ENCODE assay signal across 8 mouse cellular contexts in genomic region chr17:56036901-56037287, GRCm38 (mm10). TPM values are rescaled to one million over a fixed set of nuclear protein-coding genes. Genes with fewer than 3 reads are reported as not detected.
A peak's percentile ranks its signal among the peaks of the same experiment; 100 is the strongest.
DNase-seq lines count a peak whose midpoint lies in the region; ATAC-seq and TF ChIP-seq lines count a peak whose summit lies in the region.

No protein-coding gene starts in this region.

- H3K9me3 ChIP-seq in lung, embryonic 14.5 days (ENCODE audit: low read depth, low read length), result no peaks in the 10 kb centered on the region
- H3K9me3 ChIP-seq in intestine, embryonic 16.5 days (ENCODE audit: control insufficient read depth, low read length), result no peaks in the 10 kb centered on the region
- H3K9me3 ChIP-seq in neural tube, embryonic 13.5 days, result no peaks in the 10 kb centered on the region

- peak overlapping the region; percentile 74 for H3K4me2 ChIP-seq in lung, embryonic 14.5 days
- peak overlapping the region; percentile 54 for H3K4me2 ChIP-seq in intestine, embryonic 16.5 days (ENCODE audit: low read depth, low read length)
- peak overlapping the region; percentile 67 for H3K4me2 ChIP-seq in neural tube, embryonic 13.5 days

- peaks cover 25% of the 10 kb centered on the region for H3K36me3 ChIP-seq in lung, embryonic 14.5 days (ENCODE audit: insufficient read depth)
- peaks cover 4% of the 10 kb centered on the region; the same call in 1 of the 2 replicates for H3K36me3 ChIP-seq in intestine, embryonic 16.5 days (ENCODE audit: control insufficient read depth, insufficient read depth, low read length)
- peaks cover 21% of the 10 kb centered on the region for H3K36me3 ChIP-seq in neural tube, embryonic 13.5 days

- H3K27ac ChIP-seq in lung, embryonic 14.5 days (ENCODE audit: low read depth), result no peak overlapping the region; the same call in 1 of the 2 replicates
- H3K27ac ChIP-seq in embryonic fibroblast, embryonic 13.5 days (ENCODE audit: insufficient read depth, low read length), result no peak overlapping the region
- peak overlapping the region; percentile 29; the same call in 1 of the 2 replicates for H3K27ac ChIP-seq in intestine, embryonic 16.5 days (ENCODE audit: low read length)
- 0 out of 2 replicates have a peak overlapping the region, but pooled peaks have one; percentile 3 for H3K27ac ChIP-seq in neural tube, embryonic 13.5 days (replicated peaks)

- no peak for TF ChIP-seq POLR2A in embryonic fibroblast, embryonic 13.5 days (IDR thresholded peaks at IDR 0.05; ENCODE audit: low read depth, low read length)

- 34% methylated on average over 13 of the region's 13 CpGs for WGBS in lung, embryonic 14.5 days
- WGBS in intestine, embryonic 16.5 days, result 36% methylated on average over 13 of the region's 13 CpGs
- 40% methylated on average over 13 of the region's 13 CpGs for WGBS in neural tube, embryonic 13.5 days

- no peaks in the 10 kb centered on the region for H3K27me3 ChIP-seq in lung, embryonic 14.5 days (ENCODE audit: insufficient read depth, low read length)
- H3K27me3 ChIP-seq in intestine, embryonic 16.5 days (replicated peaks; ENCODE audit: control insufficient read depth, insufficient read depth, low read length), result no peaks in the 10 kb centered on the region
- H3K27me3 ChIP-seq in neural tube, embryonic 13.5 days, result no peaks in the 10 kb centered on the region

- H3K4me1 ChIP-seq in lung, embryonic 14.5 days (ENCODE audit: insufficient read depth), result peaks cover 18% of the 10 kb centered on the region
- peaks cover 9% of the 10 kb centered on the region for H3K4me1 ChIP-seq in embryonic fibroblast, embryonic 13.5 days (ENCODE audit: control insufficient read depth, insufficient read depth, low read length)
- H3K4me1 ChIP-seq in intestine, embryonic 16.5 days (ENCODE audit: control insufficient read depth, insufficient read depth, low read length), result peaks cover 44% of the 10 kb centered on the region
- H3K4me1 ChIP-seq in neural tube, embryonic 13.5 days (replicated peaks), result peaks cover 58% of the 10 kb centered on the region

- peak overlapping the region; percentile 93 for H3K4me3 ChIP-seq in lung, embryonic 14.5 days (ENCODE audit: low read depth, low read length)
- peak overlapping the region; percentile 29 for H3K4me3 ChIP-seq in embryonic fibroblast, embryonic 13.5 days (ENCODE audit: insufficient read depth, low read length)
- H3K4me3 ChIP-seq in intestine, embryonic 16.5 days (ENCODE audit: low read length), result peak overlapping the region; percentile 40
- H3K4me3 ChIP-seq in neural tube, embryonic 13.5 days, result peak overlapping the region; percentile 21

- ATAC-seq in lung, embryonic 14.5 days (ENCODE audit: insufficient read depth), result peak; percentile 7
- ATAC-seq in intestine, embryonic 16.5 days, result peak; percentile 2; the same call in 1 of the 2 replicates
- ATAC-seq in neural tube, embryonic 13.5 days (ENCODE audit: low read depth), result peak; percentile 47

- TF ChIP-seq CTCF in lung, embryonic 14.5 days (IDR thresholded peaks at IDR 0.05; ENCODE audit: low read depth), result no peak
- no peak for TF ChIP-seq CTCF in embryonic fibroblast, embryonic 13.5 days (IDR thresholded peaks at IDR 0.05; ENCODE audit: borderline replicate concordance, insufficient read depth, low read length)

- DNase-seq in lung, embryonic 14.5 days, result no peak
- no peak for DNase-seq in lung, postnatal 25 days (ENCODE audit: low spot score)
- no peak for DNase-seq in left cerebral cortex, postnatal 4 days
- DNase-seq in gastrocnemius, postnatal 36 days, result no peak
- DNase-seq in right cerebral cortex, postnatal 36 days (ENCODE audit: low spot score in 2 of 2), result no peak

- intact Hi-C loops in left cerebral cortex, postnatal 4 days (cut with DNase I), result no loop called here
- intact Hi-C loops in gastrocnemius, postnatal 36 days (cut with DNase I), result loop anchor here (5.0 kb wide), 1 partner anchor 35 kb away; no protein-coding TSS in a partner anchor

- peak overlapping the region; percentile 45 for H3K9ac ChIP-seq in lung, embryonic 14.5 days
- H3K9ac ChIP-seq in intestine, embryonic 16.5 days (ENCODE audit: low read depth, low read length), result peak overlapping the region; percentile 62
- H3K9ac ChIP-seq in neural tube, embryonic 13.5 days, result peak overlapping the region; percentile 10; the same call in 1 of the 2 replicates

RNA-seq across cellular contexts. Expression of gene Sh3gl1, which starts 0.5 kb away (rescaled TPM):
- polyA plus RNA-seq in lung, embryonic 14.5 days (2014; fragmentation: Nextera tagmentation; extraction: Ambion mirVana), result 154 and 160 TPM in 2 replicates
- polyA plus RNA-seq in embryonic fibroblast, embryonic 13.5 days (2011; ENCODE audit: insufficient read length, low read depth, missing spikeins), result 89.5 and 105 TPM in 2 replicates
- polyA plus RNA-seq in intestine, embryonic 16.5 days (2015; fragmentation: Nextera tagmentation; extraction: Ambion mirVana), result 120 and 131 TPM in 2 replicates
- polyA plus RNA-seq in neural tube, embryonic 13.5 days (2015; fragmentation: Nextera tagmentation; extraction: Ambion mirVana), result 112 and 114 TPM in 2 replicates
- total RNA-seq in left cerebral cortex, postnatal 4 days (2021), result 10 to 100 TPM; 53.6 to 55.3 TPM
- 10 to 100 TPM in 1 of 2 experiments, 1 to 10 TPM in 1; 9.9 to 10.6 TPM for total RNA-seq in gastrocnemius, postnatal 36 days (2021)

RNA-seq across cellular contexts. Expression of gene Chaf1a, which starts 3.3 kb away (rescaled TPM):
- polyA plus RNA-seq in lung, embryonic 14.5 days (2014; fragmentation: Nextera tagmentation; extraction: Ambion mirVana), result 28.0 and 30.4 TPM in 2 replicates
- 13.3 and 13.9 TPM in 2 replicates for polyA plus RNA-seq in embryonic fibroblast, embryonic 13.5 days (2011; ENCODE audit: insufficient read length, low read depth, missing spikeins)
- 15.6 and 16.7 TPM in 2 replicates for polyA plus RNA-seq in intestine, embryonic 16.5 days (2015; fragmentation: Nextera tagmentation; extraction: Ambion mirVana)
- polyA plus RNA-seq in neural tube, embryonic 13.5 days (2015; fragmentation: Nextera tagmentation; extraction: Ambion mirVana), result 6.3 and 8.0 TPM in 2 replicates
- total RNA-seq in left cerebral cortex, postnatal 4 days (2021), result 1 to 10 TPM; 6.8 to 8.8 TPM
- 1 to 10 TPM; 1.3 to 1.4 TPM for total RNA-seq in gastrocnemius, postnatal 36 days (2021)

RNA-seq across cellular contexts. Expression of gene Mpnd, which starts 31.4 kb away (rescaled TPM):
- 127 TPM in 2 replicates for polyA plus RNA-seq in lung, embryonic 14.5 days (2014; fragmentation: Nextera tagmentation; extraction: Ambion mirVana)
- polyA plus RNA-seq in embryonic fibroblast, embryonic 13.5 days (2011; ENCODE audit: insufficient read length, low read depth, missing spikeins), result 45.3 and 51.1 TPM in 2 replicates
- polyA plus RNA-seq in intestine, embryonic 16.5 days (2015; fragmentation: Nextera tagmentation; extraction: Ambion mirVana), result 77.5 and 80.8 TPM in 2 replicates
- polyA plus RNA-seq in neural tube, embryonic 13.5 days (2015; fragmentation: Nextera tagmentation; extraction: Ambion mirVana), result 156 and 174 TPM in 2 replicates
- total RNA-seq in left cerebral cortex, postnatal 4 days (2021), result 100 to 1,000 TPM in 1 of 2 experiments, 10 to 100 TPM in 1; 92.6 to 121 TPM
- 10 to 100 TPM; 40.6 to 50.2 TPM for total RNA-seq in gastrocnemius, postnatal 36 days (2021)

RNA-seq across cellular contexts. Expression of gene Stap2, which starts 31.5 kb away (rescaled TPM):
- 14.4 and 14.9 TPM in 2 replicates for polyA plus RNA-seq in lung, embryonic 14.5 days (2014; fragmentation: Nextera tagmentation; extraction: Ambion mirVana)
- 0.35 and 0.58 TPM in 2 replicates for polyA plus RNA-seq in embryonic fibroblast, embryonic 13.5 days (2011; ENCODE audit: insufficient read length, low read depth, missing spikeins)
- polyA plus RNA-seq in intestine, embryonic 16.5 days (2015; fragmentation: Nextera tagmentation; extraction: Ambion mirVana), result 65.6 and 79.6 TPM in 2 replicates
- 6.4 and 7.4 TPM in 2 replicates for polyA plus RNA-seq in neural tube, embryonic 13.5 days (2015; fragmentation: Nextera tagmentation; extraction: Ambion mirVana)
- total RNA-seq in left cerebral cortex, postnatal 4 days (2021), result 1 to 10 TPM; 3.8 to 4.6 TPM
- total RNA-seq in gastrocnemius, postnatal 36 days (2021), result 1 to 10 TPM; 2.5 to 3.0 TPM

RNA-seq across cellular contexts. Expression of gene Ubxn6, which starts 37.9 kb away (rescaled TPM):
- 30.5 and 31.3 TPM in 2 replicates for polyA plus RNA-seq in lung, embryonic 14.5 days (2014; fragmentation: Nextera tagmentation; extraction: Ambion mirVana)
- polyA plus RNA-seq in embryonic fibroblast, embryonic 13.5 days (2011; ENCODE audit: insufficient read length, low read depth, missing spikeins), result 35.2 and 36.6 TPM in 2 replicates
- 31.6 and 34.3 TPM in 2 replicates for polyA plus RNA-seq in intestine, embryonic 16.5 days (2015; fragmentation: Nextera tagmentation; extraction: Ambion mirVana)
- 79.6 and 91.4 TPM in 2 replicates for polyA plus RNA-seq in neural tube, embryonic 13.5 days (2015; fragmentation: Nextera tagmentation; extraction: Ambion mirVana)
- 10 to 100 TPM; 69.1 to 78.9 TPM for total RNA-seq in left cerebral cortex, postnatal 4 days (2021)
- total RNA-seq in gastrocnemius, postnatal 36 days (2021), result 10 to 100 TPM; 47.7 to 50.9 TPM

Comparison
In these comparisons a context has a peak if more than half of its experiments do, and no peak if none do; other contexts are left out.
1. H3K27ac ChIP-seq: peak in intestine, embryonic 16.5 days (single experiment) and neural tube, embryonic 13.5 days (single experiment); none in lung, embryonic 14.5 days (single experiment) and embryonic fibroblast, embryonic 13.5 days (single experiment).
2. H3K4me3 ChIP-seq: peak in every context shown above with its lines; median percentile 93 in lung, embryonic 14.5 days; 40 in intestine, embryonic 16.5 days; 29 in embryonic fibroblast, embryonic 13.5 days; 21 in neural tube, embryonic 13.5 days.
3. H3K9ac ChIP-seq: peak in every context shown above with its lines; median percentile 62 in intestine, embryonic 16.5 days; 45 in lung, embryonic 14.5 days; 10 in neural tube, embryonic 13.5 days.
4. Peak in every context shown above with its lines, with median percentiles within 50 percentile points of each other: ATAC-seq and H3K4me2 ChIP-seq.